8 mouse cellular contexts compared by ENCODE assay signal in genomic region chr4:136648922-136649479, GRCm38 (mm10). TPM values are rescaled to one million over a fixed set of nuclear protein-coding genes. Genes with fewer than 3 reads are reported as not detected.
A peak's percentile ranks its signal among the peaks of the same experiment; 100 is the strongest.
DNase-seq lines count a peak whose midpoint lies in the region; ATAC-seq and TF ChIP-seq lines count a peak whose summit lies in the region.

No protein-coding gene starts in this region.

- TF ChIP-seq POLR2A in testis, adult 2 months (IDR thresholded peaks at IDR 0.05; ENCODE audit: control insufficient read depth, low read depth, low read length), result no peak

- H3K4me3 ChIP-seq in embryonic facial prominence, embryonic 13.5 days, result peak overlapping the region; percentile 28
- H3K4me3 ChIP-seq in heart, embryonic 10.5 days, result peak overlapping the region; percentile 41
- H3K4me3 ChIP-seq in kidney, embryonic 16.5 days (ENCODE audit: low read length), result peak overlapping the region; percentile 3; the same call in 1 of the 2 replicates
- H3K4me3 ChIP-seq in testis, adult 2 months (ENCODE audit: control insufficient read depth, low read depth, low read length), result no peak overlapping the region; the same call in 1 of the 2 replicates

- H3K4me2 ChIP-seq in embryonic facial prominence, embryonic 13.5 days, result peak overlapping the region; percentile 57
- peak overlapping the region; percentile 47 for H3K4me2 ChIP-seq in kidney, embryonic 16.5 days (replicated peaks; ENCODE audit: low read depth, low read length)

- peak; percentile 49; the same call in 1 of the 2 replicates for ATAC-seq in embryonic facial prominence, embryonic 13.5 days (ENCODE audit: insufficient number of reproducible peaks, insufficient read depth, low FRiP score, low TSS enrichment, low read depth)
- peak; percentile 73 for ATAC-seq in kidney, embryonic 16.5 days (ENCODE audit: low FRiP score, low TSS enrichment)

- TF ChIP-seq CTCF in testis, adult 2 months (IDR thresholded peaks at IDR 0.05; ENCODE audit: control insufficient read depth, insufficient read depth, insufficient replicate concordance, low read depth, low read length), result peak; percentile 92; the same call in 1 of the 2 replicates

- H3K27ac ChIP-seq in embryonic facial prominence, embryonic 13.5 days, result peak overlapping the region; percentile 76
- no peak overlapping the region for H3K27ac ChIP-seq in heart, embryonic 10.5 days
- H3K27ac ChIP-seq in kidney, embryonic 16.5 days (ENCODE audit: low read length), result peak overlapping the region; percentile 39
- H3K27ac ChIP-seq in testis, adult 2 months (ENCODE audit: control insufficient read depth, insufficient read depth, low read depth, low read length), result no peak overlapping the region

- H3K36me3 ChIP-seq in embryonic facial prominence, embryonic 13.5 days, result peaks cover 12% of the 10 kb centered on the region; the same call in 1 of the 2 replicates
- no peaks in the 10 kb centered on the region for H3K36me3 ChIP-seq in heart, embryonic 10.5 days
- H3K36me3 ChIP-seq in kidney, embryonic 16.5 days (ENCODE audit: insufficient read depth, low read length), result no peaks in the 10 kb centered on the region
- H3K36me3 ChIP-seq in testis, adult 2 months (ENCODE audit: control insufficient read depth, insufficient read depth, low read length), result no peaks in the 10 kb centered on the region

- H3K27me3 ChIP-seq in embryonic facial prominence, embryonic 13.5 days, result no peaks in the 10 kb centered on the region
- peaks cover 21% of the 10 kb centered on the region; the same call in 1 of the 2 replicates for H3K27me3 ChIP-seq in heart, embryonic 10.5 days (ENCODE audit: insufficient read depth, poor library complexity, severe bottlenecking)
- no peaks in the 10 kb centered on the region for H3K27me3 ChIP-seq in kidney, embryonic 16.5 days (ENCODE audit: insufficient read depth, low read length)
- H3K27me3 ChIP-seq in testis, adult 2 months (ENCODE audit: control insufficient read depth, insufficient read depth, low read length), result no peaks in the 10 kb centered on the region

- DNase-seq in 416B (ENCODE audit: low read depth), result peak; percentile 67
- peak; percentile 91 for DNase-seq in adrenal gland, postnatal 14 days
- no peak for DNase-seq in heart, embryonic 10.5 days (ENCODE audit: low spot score)
- DNase-seq in liver, result peak; percentile 81
- peak; percentile 89 for DNase-seq in neural tube, embryonic 10.5 days (ENCODE audit: extremely low spot score, low spot score)

- 0 out of 2 replicates have a peak, but pooled peaks cover 7% of the 10 kb centered on the region for H3K9me3 ChIP-seq in embryonic facial prominence, embryonic 13.5 days
- H3K9me3 ChIP-seq in heart, embryonic 10.5 days, result peaks cover 7% of the 10 kb centered on the region
- 0 out of 2 replicates have a peak, but pooled peaks cover 5% of the 10 kb centered on the region for H3K9me3 ChIP-seq in kidney, embryonic 16.5 days (ENCODE audit: low read length)

- H3K4me1 ChIP-seq in embryonic facial prominence, embryonic 13.5 days, result peaks cover 33% of the 10 kb centered on the region
- H3K4me1 ChIP-seq in heart, embryonic 10.5 days, result peaks cover 26% of the 10 kb centered on the region
- peaks cover 16% of the 10 kb centered on the region for H3K4me1 ChIP-seq in kidney, embryonic 16.5 days (ENCODE audit: insufficient read depth, low read length)
- peaks cover 3% of the 10 kb centered on the region for H3K4me1 ChIP-seq in testis, adult 2 months (ENCODE audit: control insufficient read depth, insufficient read depth, low read length)

- WGBS in embryonic facial prominence, embryonic 13.5 days, result 5% methylated on average over 11 of the region's 11 CpGs
- WGBS in heart, embryonic 10.5 days, result 9% methylated on average over 11 of the region's 11 CpGs
- WGBS in kidney, embryonic 16.5 days, result 6% methylated on average over 11 of the region's 11 CpGs

- H3K9ac ChIP-seq in embryonic facial prominence, embryonic 13.5 days, result peak overlapping the region; percentile 46
- 0 out of 2 replicates have a peak overlapping the region, but pooled peaks have one; percentile 12 for H3K9ac ChIP-seq in kidney, embryonic 16.5 days (replicated peaks; ENCODE audit: low read length)

RNA-seq across cellular contexts. Expression of gene Lactbl1, which starts 26.6 kb away (rescaled TPM):
- total RNA-seq in adrenal gland, postnatal 14 days (2021), result not detected in 2 replicates
- polyA plus RNA-seq in embryonic facial prominence, embryonic 13.5 days (2015; fragmentation: Nextera tagmentation; extraction: Ambion mirVana), result not detected in 2 replicates
- not detected in 2 replicates for polyA plus RNA-seq in heart, embryonic 10.5 days (2016; fragmentation: Nextera tagmentation; extraction: Ambion mirVana)
- not detected in 2 replicates for polyA plus RNA-seq in kidney, embryonic 16.5 days (2015; fragmentation: Nextera tagmentation; extraction: Ambion mirVana)
- 0.20 and 0.47 TPM in 2 replicates for polyA plus RNA-seq in testis, adult 2 months (2012; rRNA removed)

RNA-seq across cellular contexts. Expression of gene Tex46, which starts 38.8 kb away (rescaled TPM):
- total RNA-seq in adrenal gland, postnatal 14 days (2021), result not detected in 2 replicates
- polyA plus RNA-seq in embryonic facial prominence, embryonic 13.5 days (2015; fragmentation: Nextera tagmentation; extraction: Ambion mirVana), result not detected in 2 replicates
- not detected in 2 replicates for polyA plus RNA-seq in heart, embryonic 10.5 days (2016; fragmentation: Nextera tagmentation; extraction: Ambion mirVana)
- polyA plus RNA-seq in kidney, embryonic 16.5 days (2015; fragmentation: Nextera tagmentation; extraction: Ambion mirVana), result not detected in 2 replicates
- 55.4 and 68.3 TPM in 2 replicates for polyA plus RNA-seq in testis, adult 2 months (2012; rRNA removed)

RNA-seq across cellular contexts. Expression of gene Kdm1a, which starts 46.5 kb away (rescaled TPM):
- total RNA-seq in adrenal gland, postnatal 14 days (2021), result 40.7 and 47.9 TPM in 2 replicates
- polyA plus RNA-seq in embryonic facial prominence, embryonic 13.5 days (2015; fragmentation: Nextera tagmentation; extraction: Ambion mirVana), result 48.4 and 49.2 TPM in 2 replicates
- polyA plus RNA-seq in heart, embryonic 10.5 days (2016; fragmentation: Nextera tagmentation; extraction: Ambion mirVana), result 31.5 and 50.1 TPM in 2 replicates
- polyA plus RNA-seq in kidney, embryonic 16.5 days (2015; fragmentation: Nextera tagmentation; extraction: Ambion mirVana), result 25.7 and 30.5 TPM in 2 replicates
- polyA plus RNA-seq in testis, adult 2 months (2012; rRNA removed), result 43.3 and 46.7 TPM in 2 replicates

Comparison
In these comparisons a context has a peak if more than half of its experiments do, and no peak if none do; other contexts are left out.
1. H3K27ac ChIP-seq: peak in embryonic facial prominence, embryonic 13.5 days (single experiment) and kidney, embryonic 16.5 days (single experiment); none in heart, embryonic 10.5 days (single experiment) and testis, adult 2 months (single experiment).
2. RNA of gene Tex46, which starts 38.8 kb away (polyA plus RNA-seq): 55.4 to 68.3 TPM in testis, adult 2 months; not detected in embryonic facial prominence, embryonic 13.5 days, not detected in heart, embryonic 10.5 days and not detected in kidney, embryonic 16.5 days; every median in the first group is over 10 times any median in the second.